Mouse (Mus musculus) spleen, adult 2 months (tissue): ENCODE measurements at regions not wholly inside any gene's neighbourhood (a gene's known extent, or its start where the extent isn't known, plus 50 kb on each side); places are given as distances from the start of the nearest gene placed in this dataset.
"Not testable (repeated sequence)": the region's sequence is repeated elsewhere in the genome, so short reads cannot be mapped to it uniquely, and the experiment has no call there.

Experiments used
- CTCF ChIP-seq: fragments of 200-500 bp; IDR thresholded peaks from 2 replicates; pipeline ENCODE4 v1.5.1; 2011; ENCODE audit warnings: mild to moderate bottlenecking, inconsistent platforms; ENCODE audit not compliant: insufficient read depth, insufficient read length, insufficient replicate concordance; ENCODE audit errors: extremely low read depth
- POLR2A ChIP-seq: fragments of 200-500 bp; IDR thresholded peaks from 2 replicates; pipeline ENCODE4 v1.6.1; 2011; ENCODE audit warnings: low read depth, low read length, inconsistent platforms

GRCm38 (mm10) chr17:16952146-16952545 is 111.8 kb upstream of the Zfp960 start:
- not testable (repeated sequence) for TF ChIP-seq POLR2A, CTCF
